Mouse (Mus musculus) layer of hippocampus, postnatal 10 days (tissue): ENCODE data around the gene Samd9l. TPM values are rescaled to one million over a fixed set of nuclear protein-coding genes. Genes with fewer than 3 reads are reported as not detected.
"Not testable (repeated sequence)": the region's sequence is repeated elsewhere in the genome, so short reads cannot be mapped to it uniquely, and the experiment has no call there.

Experiments used
- DNase-seq, 2 experiments: peaks; one replicate each; pipeline ENCODE4 v3.0.0; 2021; ENCODE audit warnings: low spot score in 2 of 2
- total RNA-seq, 2 experiments: library from RNA; stranded (reverse); gene quantifications; 2 replicates each; pipeline ENCODE4 v1.2.3; 2021

The Samd9l gene
- total RNA-seq, 2 experiments from 2014 or later: 2.9 to 5.3 TPM

- not testable (repeated sequence) for DNase-seq
These were observed 55.6 kb downstream of the Samd9l start for GRCm38 (mm10) chr6:3343603-3344247.

GRCm38 (mm10) chr6:3341479-3341878 lies 57.9 kb downstream of the Samd9l start:
- no peak for DNase-seq

- not testable (repeated sequence) for DNase-seq
These were observed 58.4 kb downstream of the Samd9l start for GRCm38 (mm10) chr6:3340928-3341327.

- not testable (repeated sequence) for DNase-seq
These were observed 60.2 kb downstream of the Samd9l start for GRCm38 (mm10) chr6:3339131-3339530.

Other genes with a start within 250 kb of the Samd9l start
- under 1 TPM; 0.30 to 0.87 TPM for gene Hepacam2, start 98.7 kb upstream of the Samd9l start, total RNA-seq
- gene Vps50, start 98.8 kb upstream of the Samd9l start, total RNA-seq: 10 to 100 TPM; 51.6 to 52.0 TPM